Mouse (Mus musculus): ENCODE measurements at regions not wholly inside any gene's neighbourhood (a gene's known extent, or its start where the extent isn't known, plus 50 kb on each side); places are given as distances from the start of the nearest gene placed in this dataset.

GRCm38 (mm10) chr3:47866061-47866460 is 1418.0 kb upstream of the Pabpc4l start:
- Histone ChIP-seq H3K27me3 (replicated peaks; ENCODE audit: control insufficient read depth, insufficient read depth, low read length) (no peaks in the 10 kb centered on the region), H3K9me3 (ENCODE audit: control insufficient read depth, low read length) (peaks cover 6% of the 10 kb centered on the region), H3K27ac (ENCODE audit: low read depth, low read length) (no peak overlapping the region), H3K9ac (ENCODE audit: low read depth, low read length) (no peak overlapping the region), H3K4me1 (ENCODE audit: control insufficient read depth, insufficient read depth, low read depth, low read length) (no peaks in the 10 kb centered on the region), H3K4me3 (ENCODE audit: low read length) (no peak overlapping the region), H3K4me2 (ENCODE audit: low read length) (no peak overlapping the region), H3K36me3 (ENCODE audit: control insufficient read depth, insufficient read depth, low read length) (no peaks in the 10 kb centered on the region)
- no peak for ATAC-seq
- WGBS, result 84% methylated on average over 1 of the region's 1 CpGs

- Histone ChIP-seq H3K27me3 (replicated peaks; ENCODE audit: control insufficient read depth, insufficient read depth, low read length) (no peaks in the 10 kb centered on the region), H3K4me3 (ENCODE audit: low read length) (no peak overlapping the region), H3K27ac (ENCODE audit: low read depth, low read length) (no peak overlapping the region), H3K9me3 (ENCODE audit: control insufficient read depth, low read length) (no peaks in the 10 kb centered on the region; the same call in 1 of the 2 replicates), H3K4me2 (ENCODE audit: low read length) (no peak overlapping the region), H3K9ac (ENCODE audit: low read depth, low read length) (no peak overlapping the region), H3K36me3 (ENCODE audit: control insufficient read depth, insufficient read depth, low read length) (no peaks in the 10 kb centered on the region), H3K4me1 (ENCODE audit: control insufficient read depth, insufficient read depth, low read depth, low read length) (no peaks in the 10 kb centered on the region)
- ATAC-seq, result no peak
- 84% methylated on average over 1 of the region's 1 CpGs for WGBS
These were observed 1415.6 kb upstream of the Pabpc4l start for GRCm38 (mm10) chr3:47863591-47863990.

- Histone ChIP-seq H3K9me3 (ENCODE audit: control insufficient read depth, low read length) (no peaks in the 10 kb centered on the region), H3K4me1 (ENCODE audit: control insufficient read depth, insufficient read depth, low read depth, low read length) (no peaks in the 10 kb centered on the region), H3K4me2 (ENCODE audit: low read length) (no peak overlapping the region), H3K27ac (ENCODE audit: low read depth, low read length) (no peak overlapping the region), H3K4me3 (ENCODE audit: low read length) (no peak overlapping the region), H3K27me3 (replicated peaks; ENCODE audit: control insufficient read depth, insufficient read depth, low read length) (no peaks in the 10 kb centered on the region), H3K9ac (ENCODE audit: low read depth, low read length) (no peak overlapping the region), H3K36me3 (ENCODE audit: control insufficient read depth, insufficient read depth, low read length) (no peaks in the 10 kb centered on the region)
- ATAC-seq, result no peak
These were observed 1397.6 kb upstream of the Pabpc4l start for GRCm38 (mm10) chr3:47845613-47846012.

DNA sequence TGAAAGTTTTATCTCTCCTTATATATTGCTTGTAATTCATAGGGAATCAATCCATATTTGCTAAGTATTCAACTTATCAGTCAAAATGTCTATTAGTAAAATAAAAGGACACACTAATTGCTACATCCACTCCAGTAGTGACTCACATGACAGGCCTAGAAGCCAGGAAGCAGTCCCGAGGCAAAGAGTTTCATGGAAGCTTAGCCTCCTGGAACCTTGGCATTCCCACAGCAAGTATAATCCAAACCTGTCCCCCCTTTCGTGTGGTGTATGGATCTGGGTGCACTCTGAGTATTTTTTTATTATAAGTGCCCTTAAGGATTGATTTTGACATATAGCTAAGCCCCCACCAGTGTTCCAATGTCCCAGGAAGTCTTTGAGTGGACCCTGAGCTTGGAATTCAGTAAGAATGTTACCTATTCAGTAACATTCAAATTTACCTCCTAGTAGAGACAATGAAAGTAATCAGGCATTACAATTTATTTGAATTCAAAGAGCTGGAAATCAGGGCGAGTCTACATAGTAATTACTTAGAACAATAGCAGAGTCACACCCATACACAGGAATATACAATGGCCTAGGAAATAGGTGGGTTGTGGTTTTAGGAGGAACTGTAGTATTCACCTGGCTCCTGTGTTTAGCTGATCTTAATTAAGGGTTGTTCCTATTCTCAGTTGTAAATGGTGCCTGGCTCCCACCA is 1388.7 kb upstream of the Pabpc4l start:
- Histone ChIP-seq H3K9ac (ENCODE audit: low read depth, low read length) (no peak overlapping the region), H3K9me3 (ENCODE audit: control insufficient read depth, low read length) (no peaks in the 10 kb centered on the region), H3K4me1 (ENCODE audit: control insufficient read depth, insufficient read depth, low read depth, low read length) (no peaks in the 10 kb centered on the region), H3K36me3 (ENCODE audit: control insufficient read depth, insufficient read depth, low read length) (no peaks in the 10 kb centered on the region), H3K27me3 (replicated peaks; ENCODE audit: control insufficient read depth, insufficient read depth, low read length) (no peaks in the 10 kb centered on the region), H3K4me3 (ENCODE audit: low read length) (no peak overlapping the region), H3K27ac (ENCODE audit: low read depth, low read length) (no peak overlapping the region), H3K4me2 (ENCODE audit: low read length) (no peak overlapping the region)
- 71% methylated on average over 3 of the region's 3 CpGs for WGBS
- no peak for ATAC-seq

DNA sequence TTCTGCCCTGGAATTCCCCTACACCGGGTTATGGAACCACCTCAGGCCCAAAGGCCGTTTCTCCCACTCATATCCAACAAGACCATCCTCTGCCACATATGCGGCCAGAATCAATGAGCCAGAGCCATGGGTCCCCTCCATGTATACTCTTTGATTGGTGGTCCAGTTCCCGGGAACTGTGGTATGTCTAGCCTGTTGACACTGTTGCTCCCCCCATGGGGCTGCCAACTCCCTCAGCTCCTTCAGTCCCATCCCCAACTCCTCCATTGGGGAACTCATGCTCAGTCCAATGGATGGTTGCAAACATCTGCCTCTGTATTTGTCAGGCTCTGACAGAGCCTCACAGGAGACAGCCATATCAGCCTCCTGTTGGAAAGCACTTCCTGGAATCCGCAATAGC is 1370.3 kb upstream of the Pabpc4l start:
- no peak overlapping the region for H3K27ac ChIP-seq (ENCODE audit: low read depth, low read length)
- no peak overlapping the region for H3K4me2 ChIP-seq (ENCODE audit: low read length)
- WGBS, result 90% methylated on average over 5 of the region's 5 CpGs
- H3K36me3 ChIP-seq (ENCODE audit: control insufficient read depth, insufficient read depth, low read length), result no peaks in the 10 kb centered on the region
- peaks cover 3% of the 10 kb centered on the region; the same call in 1 of the 2 replicates for H3K9me3 ChIP-seq (ENCODE audit: control insufficient read depth, low read length)
- no peak overlapping the region for H3K4me3 ChIP-seq (ENCODE audit: low read length)
- H3K4me1 ChIP-seq (ENCODE audit: control insufficient read depth, insufficient read depth, low read depth, low read length), result no peaks in the 10 kb centered on the region
- no peaks in the 10 kb centered on the region for H3K27me3 ChIP-seq (replicated peaks; ENCODE audit: control insufficient read depth, insufficient read depth, low read length)
- ATAC-seq, result no peak
- no peak overlapping the region for H3K9ac ChIP-seq (ENCODE audit: low read depth, low read length)

DNA sequence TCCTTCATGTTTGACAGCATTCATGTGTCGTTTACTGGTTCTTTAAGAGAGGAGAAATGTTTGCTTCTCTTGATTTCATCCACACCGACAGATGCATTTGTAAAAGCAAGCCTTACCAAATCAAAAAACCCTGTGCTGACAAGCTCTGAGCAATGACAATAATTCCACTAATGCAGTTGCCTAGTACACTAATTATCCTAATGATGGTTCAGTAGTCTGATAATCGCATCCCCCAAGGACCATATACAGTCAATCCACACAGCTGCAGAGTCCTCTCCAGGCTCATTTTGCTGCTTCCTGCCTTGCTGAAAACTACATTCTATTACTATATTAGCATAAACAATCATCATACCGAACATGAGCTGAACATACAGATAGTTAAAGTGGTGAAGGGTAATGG is 1369.5 kb upstream of the Pabpc4l start:
- no peaks in the 10 kb centered on the region for H3K36me3 ChIP-seq (ENCODE audit: control insufficient read depth, insufficient read depth, low read length)
- no peak overlapping the region for H3K4me3 ChIP-seq (ENCODE audit: low read length)
- no peak overlapping the region for H3K27ac ChIP-seq (ENCODE audit: low read depth, low read length)
- WGBS, result 60% methylated on average over 4 of the region's 4 CpGs
- H3K9ac ChIP-seq (ENCODE audit: low read depth, low read length), result no peak overlapping the region
- no peaks in the 10 kb centered on the region for H3K27me3 ChIP-seq (replicated peaks; ENCODE audit: control insufficient read depth, insufficient read depth, low read length)
- peak; percentile 48; the same call in 1 of the 2 replicates for ATAC-seq
- peaks cover 3% of the 10 kb centered on the region; the same call in 1 of the 2 replicates for H3K9me3 ChIP-seq (ENCODE audit: control insufficient read depth, low read length)
- H3K4me1 ChIP-seq (ENCODE audit: control insufficient read depth, insufficient read depth, low read depth, low read length), result no peaks in the 10 kb centered on the region
- H3K4me2 ChIP-seq (ENCODE audit: low read length), result no peak overlapping the region
